Mouse (Mus musculus) intestine, embryonic 15.5 days (tissue): ENCODE results near the gene Atp2c1. TPM values are rescaled to one million over a fixed set of nuclear protein-coding genes. Genes with fewer than 3 reads are reported as not detected.

Experiments used
- polyA plus RNA-seq: library from polyadenylated mRNA; unstranded; fragments of >200 nt; fragmentation: Nextera tagmentation; extraction: Ambion mirVana; gene quantifications from 2 replicates; pipeline ENCODE4 v1.2.1, GENCODE M21; 2015

Atp2c1 gene
- polyA plus RNA-seq, 1 experiment from 2014 or later: 57.0 TPM

Other genes with a start within 250 kb of the Atp2c1 start
- 12.4 and 15.4 TPM in 2 replicates for gene Aste1, start 131.9 kb downstream of the Atp2c1 start, polyA plus RNA-seq
- 0.18 and 0.20 TPM in 2 replicates for gene Nek11, start 131.8 kb downstream of the Atp2c1 start, polyA plus RNA-seq
- 16.4 and 17.2 TPM in 2 replicates for gene Pik3r4, start 115.7 kb upstream of the Atp2c1 start, polyA plus RNA-seq